Mouse (Mus musculus): ENCODE results near the gene Higd1c. TPM values are rescaled to one million over a fixed set of nuclear protein-coding genes. Genes with fewer than 3 reads are reported as not detected.

The Higd1c gene
- polyA plus RNA-seq, 1 experiment: not detected

DNA sequence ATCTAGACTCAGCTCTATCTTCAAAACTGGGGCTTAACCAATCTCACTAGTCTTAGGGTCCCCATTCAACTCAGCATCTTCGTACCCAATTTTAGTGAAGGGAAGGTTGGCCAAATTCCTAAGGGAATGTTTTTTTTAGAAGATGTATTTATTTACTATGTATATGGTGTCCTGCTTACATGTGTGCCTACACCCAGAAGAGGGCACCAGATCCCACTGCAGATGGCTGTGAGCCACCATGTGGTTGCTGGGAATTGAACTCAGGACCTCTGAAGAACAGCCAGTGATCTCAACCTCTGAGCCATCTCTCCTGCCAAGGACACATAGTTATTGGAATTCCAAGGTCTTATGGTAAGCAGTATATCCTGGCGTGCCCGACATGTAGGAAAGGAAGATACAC is 31.2 kb downstream of the Higd1c start:
- Histone ChIP-seq H3K4me1 (ENCODE audit: control insufficient read depth, insufficient read depth, low read length) (no peaks in the 10 kb centered on the region), H3K4me3 (replicated peaks; ENCODE audit: control insufficient read depth, low read depth, low read length) (no peak overlapping the region), H3K27ac (ENCODE audit: control insufficient read depth, insufficient read depth, low read depth, low read length, poor library complexity) (no peak overlapping the region)
- WGBS: 92% methylated on average over 3 of the region's 3 CpGs
- TF ChIP-seq POLR2A (IDR thresholded peaks at IDR 0.05; ENCODE audit: borderline replicate concordance, control insufficient read depth, low read depth, low read length) (no peak), CTCF (IDR thresholded peaks at IDR 0.05; ENCODE audit: control insufficient read depth, insufficient read depth, low read length) (no peak)

DNA sequence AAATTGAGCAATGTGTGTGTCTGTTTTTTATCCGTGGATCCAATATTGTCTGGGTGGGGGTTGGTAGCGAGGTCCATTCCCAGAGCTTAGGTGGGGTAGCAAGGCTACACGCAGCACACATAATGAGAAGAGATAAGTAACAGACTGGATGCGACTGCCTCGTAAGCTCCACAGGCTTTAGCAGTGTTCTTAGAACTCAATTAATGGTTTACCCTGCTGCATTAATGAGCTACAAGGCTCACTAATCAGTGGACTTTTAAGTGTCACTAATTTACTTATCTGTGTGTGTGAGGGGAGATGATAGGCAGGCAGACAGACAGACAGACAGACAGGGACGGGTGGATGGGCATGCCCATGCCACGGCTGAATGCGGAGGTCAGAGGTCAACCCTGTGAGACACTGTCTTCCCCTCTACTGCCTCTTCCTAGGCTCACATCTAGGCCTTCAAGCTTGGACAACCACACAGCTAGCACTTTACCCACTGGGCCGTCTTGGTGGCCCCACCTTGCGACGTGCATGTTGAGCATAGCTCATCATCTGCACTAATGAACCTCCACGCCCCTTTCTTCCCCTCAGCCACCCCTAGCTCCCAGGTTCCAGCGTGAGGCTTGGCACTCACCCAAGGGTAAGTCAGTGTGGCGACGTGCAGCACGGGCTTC is 36.4 kb downstream of the Higd1c start:
- Histone ChIP-seq H3K4me3 (replicated peaks; ENCODE audit: control insufficient read depth, low read depth, low read length) (no peak overlapping the region), H3K27ac (ENCODE audit: control insufficient read depth, insufficient read depth, low read depth, low read length, poor library complexity) (no peak overlapping the region), H3K4me1 (ENCODE audit: control insufficient read depth, insufficient read depth, low read length) (no peaks in the 10 kb centered on the region)
- TF ChIP-seq CTCF (IDR thresholded peaks at IDR 0.05; ENCODE audit: control insufficient read depth, insufficient read depth, low read length) (no peak), POLR2A (IDR thresholded peaks at IDR 0.05; ENCODE audit: borderline replicate concordance, control insufficient read depth, low read depth, low read length) (no peak)
- 82% methylated on average over 16 of the region's 16 CpGs for WGBS

DNA sequence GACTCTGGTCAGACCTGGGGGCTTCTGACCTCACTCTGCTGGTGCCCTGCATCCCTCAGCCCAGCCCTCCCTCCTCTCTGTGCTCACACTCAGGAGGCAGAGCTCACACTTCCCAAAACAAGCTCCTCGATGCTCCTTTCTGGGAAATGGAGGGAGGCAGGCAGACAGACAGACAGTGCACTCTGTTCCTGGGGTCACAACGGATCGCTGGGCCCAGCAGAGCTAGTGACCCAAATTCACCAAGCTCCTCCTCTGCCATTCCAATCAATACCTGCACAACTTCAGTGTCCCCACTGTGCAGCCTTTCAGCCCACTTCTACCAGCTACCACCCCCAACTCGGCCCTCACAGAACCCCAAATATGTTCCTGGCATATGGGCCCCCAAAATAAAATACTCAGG is 37.5 kb downstream of the Higd1c start:
- 87% methylated on average over 4 of the region's 4 CpGs for WGBS
- Histone ChIP-seq H3K27ac (ENCODE audit: control insufficient read depth, insufficient read depth, low read depth, low read length, poor library complexity) (no peak overlapping the region), H3K4me3 (replicated peaks; ENCODE audit: control insufficient read depth, low read depth, low read length) (no peak overlapping the region), H3K4me1 (ENCODE audit: control insufficient read depth, insufficient read depth, low read length) (no peaks in the 10 kb centered on the region)
- TF ChIP-seq POLR2A (IDR thresholded peaks at IDR 0.05; ENCODE audit: borderline replicate concordance, control insufficient read depth, low read depth, low read length) (no peak), CTCF (IDR thresholded peaks at IDR 0.05; ENCODE audit: control insufficient read depth, insufficient read depth, low read length) (no peak)

DNA sequence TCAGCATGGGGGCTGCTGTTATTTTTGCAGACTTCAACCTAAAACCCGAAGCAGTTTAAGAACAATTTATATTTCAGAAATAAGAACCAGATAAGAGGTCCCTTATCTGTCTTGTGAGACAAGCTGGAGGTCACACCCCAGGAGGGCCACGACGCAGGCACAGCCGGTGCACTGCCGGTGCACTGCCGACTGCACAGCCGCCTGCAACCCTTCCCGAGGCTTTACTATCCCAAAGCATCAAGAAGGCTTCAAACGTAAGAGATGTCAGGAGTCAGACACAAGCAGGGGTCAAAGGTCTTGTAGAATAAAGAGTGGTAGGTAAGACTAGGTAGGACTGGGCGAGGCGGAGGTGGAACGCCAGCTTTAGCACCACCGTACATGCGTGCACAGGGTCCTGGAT is 38.0 kb downstream of the Higd1c start:
- H3K4me3 ChIP-seq (replicated peaks; ENCODE audit: control insufficient read depth, low read depth, low read length): no peak overlapping the region
- WGBS: 72% methylated on average over 14 of the region's 14 CpGs
- no peaks in the 10 kb centered on the region for H3K4me1 ChIP-seq (ENCODE audit: control insufficient read depth, insufficient read depth, low read length)
- TF ChIP-seq CTCF (IDR thresholded peaks at IDR 0.05; ENCODE audit: control insufficient read depth, insufficient read depth, low read length): no peak
- no peak for TF ChIP-seq POLR2A (IDR thresholded peaks at IDR 0.05; ENCODE audit: borderline replicate concordance, control insufficient read depth, low read depth, low read length)
- no peak overlapping the region for H3K27ac ChIP-seq (ENCODE audit: control insufficient read depth, insufficient read depth, low read depth, low read length, poor library complexity)

DNA sequence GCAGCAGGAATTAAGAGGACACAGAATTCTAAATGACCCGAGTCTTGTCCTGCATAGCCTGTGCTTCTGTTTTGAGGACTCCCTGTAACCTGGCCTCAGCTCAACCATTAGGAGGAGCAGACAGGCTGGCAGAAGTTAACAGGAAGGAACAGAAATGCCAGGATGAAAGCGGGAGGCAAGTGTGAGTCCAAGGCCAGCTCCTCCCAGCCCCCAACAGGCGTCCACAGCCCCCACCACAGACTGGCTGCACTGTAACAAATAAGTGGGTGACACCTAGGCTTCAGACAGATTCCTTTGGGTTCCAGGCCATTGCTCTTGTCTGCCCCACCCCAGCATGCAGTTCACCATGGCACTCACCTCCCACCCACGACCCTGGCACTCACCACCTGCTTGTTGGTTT is 38.5 kb downstream of the Higd1c start:
- no peak overlapping the region for H3K4me3 ChIP-seq (replicated peaks; ENCODE audit: control insufficient read depth, low read depth, low read length)
- WGBS: 84% methylated on average over 4 of the region's 4 CpGs
- TF ChIP-seq CTCF (IDR thresholded peaks at IDR 0.05; ENCODE audit: control insufficient read depth, insufficient read depth, low read length) (no peak), POLR2A (IDR thresholded peaks at IDR 0.05; ENCODE audit: borderline replicate concordance, control insufficient read depth, low read depth, low read length) (no peak)
- H3K4me1 ChIP-seq (ENCODE audit: control insufficient read depth, insufficient read depth, low read length): no peaks in the 10 kb centered on the region
- H3K27ac ChIP-seq (ENCODE audit: control insufficient read depth, insufficient read depth, low read depth, low read length, poor library complexity): no peak overlapping the region

DNA sequence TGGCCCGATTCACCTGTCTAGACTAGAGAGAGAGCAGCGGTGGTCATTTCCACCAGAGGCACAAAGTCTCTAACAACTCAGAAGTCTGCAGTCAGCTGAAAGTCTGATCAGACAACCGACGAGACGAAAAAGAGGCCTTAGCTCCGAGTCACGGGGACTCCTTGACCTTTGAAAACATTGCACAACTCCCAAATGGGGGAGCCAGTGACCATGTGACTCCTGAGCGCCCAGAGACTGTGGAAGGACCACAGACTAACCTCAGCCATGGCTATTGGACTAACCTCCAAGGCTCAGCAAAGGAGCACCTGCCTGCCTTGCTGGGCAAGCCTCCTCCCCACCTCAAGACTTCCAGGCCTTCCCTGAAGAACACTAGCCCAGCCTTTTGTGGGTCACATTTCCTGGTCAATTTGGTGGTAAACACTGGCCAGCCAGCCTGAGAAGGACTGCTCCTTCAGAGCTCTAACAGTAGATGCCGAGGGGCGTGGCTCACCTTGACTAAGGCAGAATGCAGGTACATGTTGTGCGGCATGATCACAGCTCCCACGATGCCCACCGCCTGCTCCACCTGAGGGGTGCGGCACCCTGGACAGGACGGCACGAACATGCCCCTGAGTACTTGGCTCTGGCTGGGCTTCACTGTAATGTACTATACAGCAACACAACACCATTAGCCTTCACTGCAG is 39.1 kb downstream of the Higd1c start:
- TF ChIP-seq CTCF (IDR thresholded peaks at IDR 0.05; ENCODE audit: control insufficient read depth, insufficient read depth, low read length) (no peak), POLR2A (IDR thresholded peaks at IDR 0.05; ENCODE audit: borderline replicate concordance, control insufficient read depth, low read depth, low read length) (no peak)
- no peaks in the 10 kb centered on the region for H3K4me1 ChIP-seq (ENCODE audit: control insufficient read depth, insufficient read depth, low read length)
- no peak overlapping the region for H3K4me3 ChIP-seq (replicated peaks; ENCODE audit: control insufficient read depth, low read depth, low read length)
- no peak overlapping the region for H3K27ac ChIP-seq (ENCODE audit: control insufficient read depth, insufficient read depth, low read depth, low read length, poor library complexity)
- 82% methylated on average over 16 of the region's 16 CpGs for WGBS

DNA sequence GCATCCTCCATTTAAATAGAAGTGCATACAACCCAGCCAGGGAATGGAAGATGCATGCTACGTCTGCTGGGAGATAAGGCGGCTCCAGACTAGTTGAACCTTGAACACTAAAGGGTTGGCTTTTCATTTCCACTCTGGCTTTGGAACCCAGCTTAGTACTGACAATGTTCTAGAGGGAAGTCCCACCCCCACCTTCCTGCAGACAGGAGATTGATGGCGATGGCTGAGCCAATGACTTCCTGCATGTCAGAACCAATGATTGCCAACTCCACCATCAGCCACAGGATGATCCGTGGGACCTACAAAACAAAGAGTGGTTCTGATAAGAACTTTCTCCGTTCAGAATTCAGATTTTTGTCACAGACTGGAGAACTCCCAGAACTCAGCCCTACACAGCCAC is 41.7 kb downstream of the Higd1c start:
- TF ChIP-seq POLR2A (IDR thresholded peaks at IDR 0.05; ENCODE audit: borderline replicate concordance, control insufficient read depth, low read depth, low read length) (no peak), CTCF (IDR thresholded peaks at IDR 0.05; ENCODE audit: control insufficient read depth, insufficient read depth, low read length) (no peak)
- Histone ChIP-seq H3K4me1 (ENCODE audit: control insufficient read depth, insufficient read depth, low read length) (no peaks in the 10 kb centered on the region), H3K4me3 (replicated peaks; ENCODE audit: control insufficient read depth, low read depth, low read length) (no peak overlapping the region), H3K27ac (ENCODE audit: control insufficient read depth, insufficient read depth, low read depth, low read length, poor library complexity) (no peak overlapping the region)
- WGBS: 42% methylated on average over 5 of the region's 5 CpGs

DNA sequence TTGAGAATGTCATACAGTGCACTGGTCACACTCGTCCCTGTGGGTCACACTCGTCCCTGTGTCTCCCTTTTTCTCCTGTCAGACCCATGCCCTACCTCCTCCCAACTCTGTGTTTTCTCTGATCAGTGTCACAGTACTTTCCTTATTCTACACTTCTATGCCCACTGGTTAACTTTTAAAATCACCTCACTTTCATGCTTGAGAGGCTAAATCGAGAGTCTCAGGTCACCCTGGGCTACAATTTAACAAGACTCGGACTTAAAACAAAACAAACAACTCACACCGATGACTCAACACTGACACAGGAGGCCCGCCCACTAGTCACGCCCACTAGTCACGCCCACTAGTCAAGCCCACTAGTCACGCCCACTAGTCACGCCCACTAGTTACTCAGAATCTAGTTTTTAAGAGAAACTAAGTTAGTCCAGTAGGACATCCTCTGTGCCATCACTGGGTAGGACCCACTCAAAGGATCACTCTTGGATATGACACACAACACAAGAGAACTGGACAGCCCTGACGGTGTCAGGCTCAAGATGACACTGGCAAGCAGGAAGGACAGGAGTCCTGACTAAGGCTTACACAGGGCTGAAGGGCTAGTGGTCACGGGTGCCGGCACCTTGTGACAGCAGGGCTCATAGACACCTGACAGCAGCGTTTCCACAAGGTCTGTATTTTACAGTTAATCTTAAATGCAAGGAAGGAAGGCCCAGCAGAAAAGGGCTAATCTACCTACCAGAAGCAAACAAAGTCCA is 46.8 kb downstream of the Higd1c start:
- WGBS: 51% methylated on average over 14 of the region's 14 CpGs
- H3K4me3 ChIP-seq (replicated peaks; ENCODE audit: control insufficient read depth, low read depth, low read length): no peak overlapping the region
- H3K4me1 ChIP-seq (ENCODE audit: control insufficient read depth, insufficient read depth, low read length): peaks cover 1% of the 10 kb centered on the region
- no peak overlapping the region for H3K27ac ChIP-seq (ENCODE audit: control insufficient read depth, insufficient read depth, low read depth, low read length, poor library complexity)
- TF ChIP-seq CTCF (IDR thresholded peaks at IDR 0.05; ENCODE audit: control insufficient read depth, insufficient read depth, low read length) (no peak), POLR2A (IDR thresholded peaks at IDR 0.05; ENCODE audit: borderline replicate concordance, control insufficient read depth, low read depth, low read length) (no peak)
